Mouse (Mus musculus): ENCODE measurements at regions not wholly inside any gene's neighbourhood (a gene's known extent, or its start where the extent isn't known, plus 50 kb on each side); places are given as distances from the start of the nearest gene placed in this dataset.
"Not testable (repeated sequence)": the region's sequence is repeated elsewhere in the genome, so short reads cannot be mapped to it uniquely, and the experiment has no call there.

- DNase-seq (ENCODE audit: low spot score), result no peak
Measured at GRCm38 (mm10) chr7:137648621-137649020, 211.2 kb downstream of the Glrx3 start.

GRCm38 (mm10) chr7:137649650-137650049 is 212.2 kb downstream of the Glrx3 start:
- DNase-seq (ENCODE audit: low spot score), result no peak

- DNase-seq (ENCODE audit: low spot score), result no peak
Measured at GRCm38 (mm10) chr7:137653837-137654236, 216.4 kb downstream of the Glrx3 start.

GRCm38 (mm10) chr7:137667165-137667564 is 229.8 kb downstream of the Glrx3 start:
- no peak for DNase-seq (ENCODE audit: low spot score)

- DNase-seq (ENCODE audit: low spot score), result no peak
Measured at GRCm38 (mm10) chr7:137671156-137671555, 233.7 kb downstream of the Glrx3 start.

GRCm38 (mm10) chr7:137674596-137674995 is 237.2 kb downstream of the Glrx3 start:
- no peak for DNase-seq (ENCODE audit: low spot score)

GRCm38 (mm10) chr7:137675381-137675780 is 238.0 kb downstream of the Glrx3 start:
- DNase-seq (ENCODE audit: low spot score), result no peak

- no peak for DNase-seq (ENCODE audit: low spot score)
Measured at GRCm38 (mm10) chr7:137684826-137685225, 247.4 kb downstream of the Glrx3 start.

GRCm38 (mm10) chr7:137685320-137685719 is 247.9 kb downstream of the Glrx3 start:
- DNase-seq (ENCODE audit: low spot score), result no peak

GRCm38 (mm10) chr7:137696831-137697230 is 259.4 kb downstream of the Glrx3 start:
- DNase-seq (ENCODE audit: low spot score), result no peak

- DNase-seq (ENCODE audit: low spot score), result not testable (repeated sequence)
Measured at GRCm38 (mm10) chr7:137698501-137698900, 261.1 kb downstream of the Glrx3 start.

- DNase-seq (ENCODE audit: low spot score), result no peak
Measured at GRCm38 (mm10) chr7:137712862-137713261, 275.4 kb downstream of the Glrx3 start.

GRCm38 (mm10) chr7:137713856-137714255 is 276.4 kb downstream of the Glrx3 start:
- no peak for DNase-seq (ENCODE audit: low spot score)

GRCm38 (mm10) chr7:137714318-137714962 is 277.0 kb downstream of the Glrx3 start:
- DNase-seq (ENCODE audit: low spot score), result peak; percentile 4

GRCm38 (mm10) chr7:137715126-137715900 is 277.9 kb downstream of the Glrx3 start:
- no peak for DNase-seq (ENCODE audit: low spot score)

GRCm38 (mm10) chr7:137723361-137724040 is 286.1 kb downstream of the Glrx3 start:
- no peak for DNase-seq (ENCODE audit: low spot score)

GRCm38 (mm10) chr7:137726031-137726430 is 288.6 kb downstream of the Glrx3 start:
- no peak for DNase-seq (ENCODE audit: low spot score)

GRCm38 (mm10) chr7:137735873-137736527 is 298.6 kb downstream of the Glrx3 start:
- DNase-seq (ENCODE audit: low spot score), result no peak

GRCm38 (mm10) chr7:137741702-137742101 is 304.3 kb downstream of the Glrx3 start:
- no peak for DNase-seq (ENCODE audit: low spot score)

GRCm38 (mm10) chr7:137742297-137742751 is 304.9 kb downstream of the Glrx3 start:
- no peak for DNase-seq (ENCODE audit: low spot score)

GRCm38 (mm10) chr7:137745575-137745974 is 308.2 kb downstream of the Glrx3 start:
- no peak for DNase-seq (ENCODE audit: low spot score)

- no peak for DNase-seq (ENCODE audit: low spot score)
Measured at GRCm38 (mm10) chr7:137745991-137746390, 308.6 kb downstream of the Glrx3 start.
